Mouse (Mus musculus) CH12.LX (cell line): ENCODE measurements at regions not wholly inside any gene's neighbourhood (a gene's known extent, or its start where the extent isn't known, plus 50 kb on each side); places are given as distances from the start of the nearest gene placed in this dataset.

Source experiments
- DNase-seq: peaks from one replicate; pipeline ENCODE4 v3.0.0-alpha.2; 2013; ENCODE audit errors: extremely low read depth
- H3K27ac ChIP-seq: 2 replicates; pipeline ENCODE4 v1.5.1; 2012; ENCODE audit warnings: low read depth, mild to moderate bottlenecking, control low read depth, moderate library complexity; ENCODE audit not compliant: insufficient read depth
- H3K27me3 ChIP-seq: replicated peaks from 2 replicates; pipeline ENCODE3; 2012; ENCODE audit warnings: inconsistent platforms
- H3K36me3 ChIP-seq, 2 experiments: replicated peaks in 1 of 2; 2 replicates each; pipeline versions ENCODE3 to v1.6.1; 2012; ENCODE audit warnings: inconsistent platforms in 1 of 2, low read length in 1 of 2, mild to moderate bottlenecking in 1 of 2, mixed read lengths in 1 of 2, moderate library complexity in 1 of 2; ENCODE audit not compliant: control insufficient read depth in 1 of 2, insufficient read depth in 1 of 2
- H3K4me1 ChIP-seq, 2 experiments: 2 replicates each; pipeline ENCODE4 v1.6.1; 2012; ENCODE audit warnings: inconsistent platforms in 1 of 2, moderate library complexity in 1 of 2; ENCODE audit not compliant: insufficient read depth in 2 of 2, control insufficient read depth in 1 of 2
- H3K4me2 ChIP-seq: 2 replicates; pipeline ENCODE4 v1.6.1; 2012; ENCODE audit warnings: low read depth, mild to moderate bottlenecking, control low read depth; ENCODE audit not compliant: poor library complexity, insufficient read depth, severe bottlenecking
- H3K4me3 ChIP-seq, 3 experiments: fragments of 150-350 bp in 1 of 3; sonication (generic) in 1 of 3; replicated peaks in 1 of 3; 2 replicates each; pipeline versions ENCODE3 to v1.5.1; 2011 to 2012; ENCODE audit warnings: low read depth in 2 of 3, low read length in 2 of 3, mild to moderate bottlenecking in 2 of 3, moderate library complexity in 2 of 3, control low read depth in 1 of 3, improper control_type of control experiment in 1 of 3, inconsistent platforms in 1 of 3, mixed read lengths in 1 of 3; ENCODE audit not compliant: poor library complexity in 1 of 3
- H3K79me2 ChIP-seq: replicated peaks from 2 replicates; pipeline ENCODE4 v1.6.1; 2012; ENCODE audit warnings: mild to moderate bottlenecking, moderate library complexity; ENCODE audit not compliant: control insufficient read depth, poor library complexity, insufficient read depth, severe bottlenecking; ENCODE audit errors: extremely low read depth
- H3K9ac ChIP-seq: 2 replicates; pipeline ENCODE4 v1.6.1; 2012; ENCODE audit warnings: low read depth, mild to moderate bottlenecking, control low read depth, moderate library complexity; ENCODE audit not compliant: insufficient read depth
- H3K9me3 ChIP-seq: replicated peaks from 2 replicates; pipeline ENCODE3; 2012; ENCODE audit warnings: low read length, inconsistent platforms, mixed read lengths
- CHD1 ChIP-seq: IDR thresholded peaks from 2 replicates; pipeline ENCODE4 v1.6.1; 2012; ENCODE audit warnings: low read depth, low read length, improper control_type of control experiment, inconsistent platforms
- CHD2 ChIP-seq: IDR thresholded peaks from 2 replicates; pipeline ENCODE4 v1.6.1; 2011; ENCODE audit warnings: low read length, improper control_type of control experiment
- CTCF ChIP-seq, 2 experiments: IDR thresholded peaks in 1 of 2; conservative IDR thresholded peaks in 1 of 2; 2 replicates each; pipeline ENCODE4 v1.5.1; 2011 to 2012; ENCODE audit warnings: low read depth in 2 of 2, low read length in 2 of 2, improper control_type of control experiment in 1 of 2, inconsistent platforms in 1 of 2, mild to moderate bottlenecking in 1 of 2, moderate library complexity in 1 of 2
- EP300 ChIP-seq: IDR thresholded peaks from 2 replicates; pipeline ENCODE4 v1.6.1; 2011; ENCODE audit warnings: low read length, improper control_type of control experiment
- ETS1 ChIP-seq: conservative IDR thresholded peaks from 2 replicates; pipeline ENCODE4 v1.6.1; 2012; ENCODE audit warnings: low read depth, mild to moderate bottlenecking, inconsistent platforms, low read length, improper control_type of control experiment, moderate library complexity
- IRF4 ChIP-seq: IDR thresholded peaks from 2 replicates; pipeline ENCODE4 v1.6.1; 2014; ENCODE audit warnings: low read depth, mild to moderate bottlenecking, inconsistent platforms, low read length, improper control_type of control experiment
- JUN ChIP-seq: IDR thresholded peaks from 2 replicates; pipeline ENCODE4 v1.6.1; 2011; ENCODE audit warnings: low read depth, mild to moderate bottlenecking, low read length, improper control_type of control experiment, moderate library complexity; ENCODE audit not compliant: insufficient read depth
- JUND ChIP-seq: conservative IDR thresholded peaks from 2 replicates; pipeline ENCODE4 v1.6.1; 2011; ENCODE audit warnings: low read depth, low read length, improper control_type of control experiment
- KAT2A ChIP-seq: IDR thresholded peaks from 2 replicates; pipeline ENCODE4 v1.6.1; 2012; ENCODE audit warnings: low read length, improper control_type of control experiment, inconsistent platforms; ENCODE audit not compliant: insufficient replicate concordance
- MAFK ChIP-seq: IDR thresholded peaks from 2 replicates; pipeline ENCODE4 v1.6.1; 2011; ENCODE audit warnings: low read length, improper control_type of control experiment; ENCODE audit not compliant: insufficient replicate concordance
- MAZ ChIP-seq: IDR thresholded peaks from 2 replicates; pipeline ENCODE4 v1.6.1; 2012; ENCODE audit warnings: low read depth, mild to moderate bottlenecking, inconsistent platforms, low read length, improper control_type of control experiment, moderate library complexity
- MEF2A ChIP-seq: IDR thresholded peaks from 2 replicates; pipeline ENCODE4 v1.6.1; 2014; ENCODE audit warnings: low read depth, mild to moderate bottlenecking, inconsistent platforms, low read length, improper control_type of control experiment, borderline replicate concordance
- MXI1 ChIP-seq: IDR thresholded peaks from 2 replicates; pipeline ENCODE4 v1.6.1; 2011; ENCODE audit warnings: mild to moderate bottlenecking, low read depth, low read length, improper control_type of control experiment
- MYC ChIP-seq: IDR thresholded peaks from 2 replicates; pipeline ENCODE4 v1.6.1; 2011; ENCODE audit warnings: low read depth, mild to moderate bottlenecking, improper control_type of control experiment, low read length
- NELFE ChIP-seq: IDR thresholded peaks from 2 replicates; pipeline ENCODE4 v1.6.1; 2011; ENCODE audit warnings: low read depth, low read length, improper control_type of control experiment
- RCOR1 ChIP-seq: conservative IDR thresholded peaks from 2 replicates; pipeline ENCODE4 v1.6.1; 2012; ENCODE audit warnings: low read depth, mild to moderate bottlenecking, inconsistent platforms, low read length, improper control_type of control experiment
- SIN3A ChIP-seq: IDR thresholded peaks from 2 replicates; pipeline ENCODE4 v1.6.1; 2012; ENCODE audit warnings: low read length, improper control_type of control experiment, inconsistent platforms
- TBP ChIP-seq: conservative IDR thresholded peaks from 2 replicates; pipeline ENCODE4 v1.6.1; 2011; ENCODE audit warnings: low read depth, low read length, improper control_type of control experiment
- UBTF ChIP-seq: IDR thresholded peaks from 2 replicates; pipeline ENCODE4 v1.6.1; 2012; ENCODE audit warnings: low read depth, mild to moderate bottlenecking, inconsistent platforms, low read length, improper control_type of control experiment, moderate library complexity
- USF1 ChIP-seq: IDR thresholded peaks from 2 replicates; pipeline ENCODE4 v1.6.1; 2014; ENCODE audit warnings: low read depth, mild to moderate bottlenecking, inconsistent platforms, low read length, improper control_type of control experiment
- dilution Hi-C: fragments of 300-500 bp; cut with MboI; formaldehyde crosslinking; loops from 2 replicates; pipeline ENCODE4 v1.14.3; 2020; ENCODE audit warnings: low sequenced_read_pairs; ENCODE audit not compliant: extremely low pct_unique_long_range_greater_than_20kb, extremely low pct_ligation_motif_present
- in situ Hi-C: fragments of 300-500 bp; cut with MboI; formaldehyde crosslinking; loops from 3 replicates; pipeline ENCODE4 v1.14.3; 2019; ENCODE audit warnings: low sequenced_read_pairs, low pct_ligation_motif_present, low pct_unique_long_range_greater_than_20kb, mixed read lengths

- peak; percentile 84 for TF ChIP-seq EP300
Measured at GRCm38 (mm10) chr16:50736151-50737047, 145.4 kb upstream of the Ccdc54 start (continued).

- dilution Hi-C loops, result no loop called here
- TF ChIP-seq RCOR1 (0 out of 2 replicates have a peak, but pooled peaks have one; percentile 44), EP300 (peak; percentile 81), MXI1 (peak; percentile 58; the same call in 1 of the 2 replicates), JUND (peak; percentile 84), MAZ (no peak), MAFK (no peak), CTCF (conservative IDR thresholded peaks at IDR 0.05 in 1 of 2, IDR thresholded peaks at IDR 0.05 in 1 of 2; ENCODE audit: low read depth in 2 of 2, low read length in 2 of 2) (no peak), IRF4 (peak; percentile 88), CHD1 (0 out of 2 replicates have a peak, but pooled peaks have one; percentile 52), TBP (no peak), SIN3A (0 out of 2 replicates have a peak, but pooled peaks have one; percentile 35), ETS1 (peak; percentile 12; the same call in 1 of the 2 replicates), MEF2A (no peak), CHD2 (no peak), UBTF (no peak), JUN (peak; percentile 74), KAT2A (no peak), USF1 (no peak), MYC (peak; percentile 37; the same call in 1 of the 2 replicates), NELFE (no peak)
- peaks cover 8 to 40% of the 10 kb centered on the region in 2 experiments for H3K4me1 ChIP-seq
Measured at GRCm38 (mm10) chr16:50733359-50733758, 142.4 kb upstream of the Ccdc54 start.

More at GRCm38 (mm10) chr16:50733359-50733758, 142.4 kb upstream of the Ccdc54 start:
- Histone ChIP-seq H3K27me3 (no peaks in the 10 kb centered on the region), H3K9ac (no peak overlapping the region), H3K9me3 (no peaks in the 10 kb centered on the region), H3K4me2 (no peak overlapping the region), H3K36me3 (peaks cover 0 to 3% of the 10 kb centered on the region in 2 experiments), H3K79me2 (no peaks in the 10 kb centered on the region; the same call in 1 of the 2 replicates), H3K4me3 (no peak overlapping the region), H3K27ac (no peak overlapping the region)
- in situ Hi-C loops, result loop anchor here (5.0 to 25.0 kb wide), 5 partner anchors 201 to 696 kb away; no protein-coding TSS in a partner anchor
- no peak for DNase-seq
